Mouse (Mus musculus) E14TG2a.4 (cell line): ENCODE measurements at regions not wholly inside any gene's neighbourhood (a gene's known extent, or its start where the extent isn't known, plus 50 kb on each side); places are given as distances from the start of the nearest gene placed in this dataset.
A peak's percentile ranks its signal among the peaks of the same experiment; 100 is the strongest.
"Not testable (repeated sequence)": the region's sequence is repeated elsewhere in the genome, so short reads cannot be mapped to it uniquely, and the experiment has no call there.

Experiments
- H3K27me3 ChIP-seq: 2 replicates; pipeline ENCODE4 v1.6.1; 2014; ENCODE audit warnings: low read length, control low read depth; ENCODE audit not compliant: insufficient read depth
- H3K36me3 ChIP-seq: 2 replicates; pipeline ENCODE4 v1.6.1; 2014; ENCODE audit warnings: low read length, control low read depth; ENCODE audit not compliant: insufficient read depth
- H3K4me1 ChIP-seq: replicated peaks from 2 replicates; pipeline ENCODE4 v1.6.1; 2014; ENCODE audit warnings: low read depth, low read length, control low read depth
- H3K4me3 ChIP-seq: replicated peaks from 2 replicates; pipeline ENCODE4 v1.5.1; 2014; ENCODE audit warnings: mild to moderate bottlenecking, low read length
- H3K9me3 ChIP-seq: 2 replicates; pipeline ENCODE4 v1.6.1; 2014; ENCODE audit warnings: low read length, control low read depth
- CTCF ChIP-seq: conservative IDR thresholded peaks from 2 replicates; pipeline ENCODE4 v1.5.1; 2014; ENCODE audit warnings: low read length
- NANOG ChIP-seq: IDR thresholded peaks from 2 replicates; pipeline ENCODE4 v1.6.1; 2014; ENCODE audit warnings: borderline replicate concordance, low read length, mixed read lengths
- POU5F1 ChIP-seq: IDR thresholded peaks from 2 replicates; pipeline ENCODE4 v1.6.1; 2014; ENCODE audit warnings: low read length, borderline replicate concordance

GRCm38 (mm10) chr5:26622116-26622515 lies 194.9 kb upstream of the Dpp6 start:
- Histone ChIP-seq H3K9me3 (no peaks in the 10 kb centered on the region), H3K4me1 (peaks cover 17% of the 10 kb centered on the region), H3K27me3 (no peaks in the 10 kb centered on the region), H3K4me3 (no peak overlapping the region), H3K36me3 (no peaks in the 10 kb centered on the region)
- TF ChIP-seq NANOG: peak; percentile 89
- no peak for TF ChIP-seq CTCF
- TF ChIP-seq POU5F1: no peak

GRCm38 (mm10) chr5:26671478-26671877 lies 145.5 kb upstream of the Dpp6 start:
- Histone ChIP-seq H3K4me1 (peaks cover 10% of the 10 kb centered on the region), H3K36me3 (no peaks in the 10 kb centered on the region), H3K27me3 (no peaks in the 10 kb centered on the region), H3K4me3 (no peak overlapping the region), H3K9me3 (peaks cover 14% of the 10 kb centered on the region)
- TF ChIP-seq NANOG (peak; percentile 78), CTCF (no peak)

- H3K27me3 ChIP-seq: no peaks in the 10 kb centered on the region
- H3K4me1 ChIP-seq: peaks cover 55% of the 10 kb centered on the region
- H3K4me3 ChIP-seq: no peak overlapping the region
- 0 out of 2 replicates have a peak, but pooled peaks cover 4% of the 10 kb centered on the region for H3K9me3 ChIP-seq
- TF ChIP-seq CTCF (no peak), POU5F1 (no peak), NANOG (no peak)
- H3K36me3 ChIP-seq: no peaks in the 10 kb centered on the region
These were observed 127.2 kb upstream of the Dpp6 start for GRCm38 (mm10) chr5:26689775-26690174.

GRCm38 (mm10) chr5:26691121-26691520 lies 125.9 kb upstream of the Dpp6 start:
- peak; percentile 41 for TF ChIP-seq CTCF
- no peak for TF ChIP-seq POU5F1

GRCm38 (mm10) chr5:26692013-26692412 lies 125.0 kb upstream of the Dpp6 start:
- Histone ChIP-seq H3K9me3 (0 out of 2 replicates have a peak, but pooled peaks cover 4% of the 10 kb centered on the region), H3K36me3 (no peaks in the 10 kb centered on the region), H3K4me1 (peaks cover 55% of the 10 kb centered on the region), H3K4me3 (no peak overlapping the region), H3K27me3 (no peaks in the 10 kb centered on the region)
- 0 out of 2 replicates have a peak, but pooled peaks have one; percentile 49 for TF ChIP-seq NANOG
- peak; percentile 35; the same call in 1 of the 2 replicates for TF ChIP-seq POU5F1
- no peak for TF ChIP-seq CTCF

More at GRCm38 (mm10) chr5:26691121-26691520, 125.9 kb upstream of the Dpp6 start:
- peaks cover 55% of the 10 kb centered on the region for H3K4me1 ChIP-seq
- no peak overlapping the region for H3K4me3 ChIP-seq
- H3K36me3 ChIP-seq: no peaks in the 10 kb centered on the region
- 0 out of 2 replicates have a peak, but pooled peaks cover 4% of the 10 kb centered on the region for H3K9me3 ChIP-seq
- no peaks in the 10 kb centered on the region for H3K27me3 ChIP-seq

GRCm38 (mm10) chr5:26703621-26704020 lies 113.4 kb upstream of the Dpp6 start:
- H3K36me3 ChIP-seq, H3K27me3 ChIP-seq, H3K4me3 ChIP-seq: not testable (repeated sequence)
- peaks cover 29% of the 10 kb centered on the region for H3K9me3 ChIP-seq
- peak; percentile 81; the same call in 1 of the 2 replicates for TF ChIP-seq NANOG
- 0 out of 2 replicates have a peak, but pooled peaks have one; percentile 4 for TF ChIP-seq CTCF
- peaks cover 29% of the 10 kb centered on the region for H3K4me1 ChIP-seq

- no peaks in the 10 kb centered on the region for H3K27me3 ChIP-seq
- peaks cover under 1% of the 10 kb centered on the region for H3K9me3 ChIP-seq
- H3K4me1 ChIP-seq: peaks cover 25% of the 10 kb centered on the region
- H3K4me3 ChIP-seq: no peak overlapping the region
- no peaks in the 10 kb centered on the region for H3K36me3 ChIP-seq
- TF ChIP-seq POU5F1: no peak
- no peak for TF ChIP-seq NANOG
- TF ChIP-seq CTCF: no peak
These were observed 109.3 kb upstream of the Dpp6 start for GRCm38 (mm10) chr5:26707661-26708060.

GRCm38 (mm10) chr5:26724491-26724890 lies 92.5 kb upstream of the Dpp6 start:
- no peaks in the 10 kb centered on the region for H3K4me1 ChIP-seq
- H3K27me3 ChIP-seq: no peaks in the 10 kb centered on the region
- TF ChIP-seq NANOG: no peak
- no peak for TF ChIP-seq POU5F1
- TF ChIP-seq CTCF: no peak
- H3K36me3 ChIP-seq: no peaks in the 10 kb centered on the region
- H3K4me3 ChIP-seq: no peak overlapping the region
- H3K9me3 ChIP-seq: peaks cover under 1% of the 10 kb centered on the region; the same call in 1 of the 2 replicates

GRCm38 (mm10) chr5:26725953-26726352 lies 91.0 kb upstream of the Dpp6 start:
- Histone ChIP-seq H3K4me1 (peaks cover 5% of the 10 kb centered on the region), H3K36me3 (no peaks in the 10 kb centered on the region), H3K4me3 (no peak overlapping the region), H3K9me3 (no peaks in the 10 kb centered on the region), H3K27me3 (no peaks in the 10 kb centered on the region)
- no peak for TF ChIP-seq CTCF
- no peak for TF ChIP-seq NANOG
- no peak for TF ChIP-seq POU5F1
